Mouse (Mus musculus): ENCODE measurements around the gene Spred3. TPM values are rescaled to one million over a fixed set of nuclear protein-coding genes. Genes with fewer than 3 reads are reported as not detected.

Spred3 gene
- polyA plus RNA-seq, 1 experiment from 2014 or later = 4.1 TPM

GRCm38 (mm10) chr7:29180077-29180853 lies 10.1 kb upstream of the Spred3 start, which contains the start of gene Psmd8:
Gene Psmd8 (minus strand): TSS chr7:29180701.
- WGBS = under 1% methylated on average over 62 of the region's 62 CpGs

GRCm38 (mm10) chr7:29179323-29179722 lies 9.1 kb upstream of the Spred3 start:
- Histone ChIP-seq H3K36me3 (peaks cover 38% of the 10 kb centered on the region), H3K27me3 (ENCODE audit: low read depth, poor library complexity, severe bottlenecking) (peaks cover 12% of the 10 kb centered on the region), H3K4me1 (peaks cover 21% of the 10 kb centered on the region), H3K9me3 (replicated peaks) (no peaks in the 10 kb centered on the region), H3K4me3 (peak overlapping the region; percentile 87), H3K27ac (replicated peaks) (0 out of 2 replicates have a peak overlapping the region, but pooled peaks have one; percentile 34)
- DNase-seq (ENCODE audit: low spot score) = no peak
- WGBS = 60% methylated on average over 7 of the region's 7 CpGs

More at GRCm38 (mm10) chr7:29180077-29180853, 10.1 kb upstream of the Spred3 start, which contains the start of gene Psmd8:
- no peaks in the 10 kb centered on the region for H3K9me3 ChIP-seq (replicated peaks)
- H3K4me1 ChIP-seq = peaks cover 21% of the 10 kb centered on the region
- H3K36me3 ChIP-seq = peaks cover 29% of the 10 kb centered on the region
- H3K27ac ChIP-seq (replicated peaks) = peak within 1 kb of the TSS; percentile 91
- 0 out of 2 replicates have a peak, but pooled peaks cover 5% of the 10 kb centered on the region for H3K27me3 ChIP-seq (ENCODE audit: low read depth, poor library complexity, severe bottlenecking)
- H3K4me3 ChIP-seq = peak within 1 kb of the TSS; percentile 87
- peak; percentile 97 for DNase-seq (ENCODE audit: low spot score)

- no peaks in the 10 kb centered on the region for H3K9me3 ChIP-seq (replicated peaks)
- peaks cover 24% of the 10 kb centered on the region for H3K27me3 ChIP-seq (ENCODE audit: low read depth, poor library complexity, severe bottlenecking)
- no peak for DNase-seq (ENCODE audit: low spot score)
- H3K36me3 ChIP-seq = peaks cover 50% of the 10 kb centered on the region
- H3K4me1 ChIP-seq = peaks cover 26% of the 10 kb centered on the region
- 94% methylated on average over 4 of the region's 4 CpGs for WGBS
- H3K27ac ChIP-seq (replicated peaks) = no peak overlapping the region
- 0 out of 2 replicates have a peak overlapping the region, but pooled peaks have one; percentile 87 for H3K4me3 ChIP-seq
These were observed 7.9 kb upstream of the Spred3 start for GRCm38 (mm10) chr7:29178106-29178505.

- 22% methylated on average over 32 of the region's 32 CpGs for WGBS
- H3K9me3 ChIP-seq (replicated peaks) = no peaks in the 10 kb centered on the region
- peak overlapping the region; percentile 91 for H3K27ac ChIP-seq (replicated peaks)
- peak overlapping the region; percentile 82 for H3K4me3 ChIP-seq
- DNase-seq (ENCODE audit: low spot score) = peak; percentile 38
- peaks cover 59% of the 10 kb centered on the region for H3K4me1 ChIP-seq
- peaks cover 47% of the 10 kb centered on the region for H3K36me3 ChIP-seq
- H3K27me3 ChIP-seq (ENCODE audit: low read depth, poor library complexity, severe bottlenecking) = peaks cover 60% of the 10 kb centered on the region
These were observed 2.3 kb upstream of the Spred3 start for GRCm38 (mm10) chr7:29172390-29173016.

- DNase-seq (ENCODE audit: low spot score) = peak; percentile 41
- peaks cover 64% of the 10 kb centered on the region for H3K4me1 ChIP-seq
- peaks cover 40% of the 10 kb centered on the region for H3K36me3 ChIP-seq
- peaks cover 67% of the 10 kb centered on the region for H3K27me3 ChIP-seq (ENCODE audit: low read depth, poor library complexity, severe bottlenecking)
- WGBS = 5% methylated on average over 34 of the region's 34 CpGs
- peak overlapping the region; percentile 82 for H3K4me3 ChIP-seq
- peak overlapping the region; percentile 91 for H3K27ac ChIP-seq (replicated peaks)
- no peaks in the 10 kb centered on the region for H3K9me3 ChIP-seq (replicated peaks)
These were observed 1.4 kb upstream of the Spred3 start for GRCm38 (mm10) chr7:29171562-29172097.

GRCm38 (mm10) chr7:29170755-29171561 lies 747 bp upstream of the Spred3 start:
- DNase-seq (ENCODE audit: low spot score) = peak; percentile 61
- peak overlapping the region; percentile 82 for H3K4me3 ChIP-seq
- peaks cover 67% of the 10 kb centered on the region for H3K27me3 ChIP-seq (ENCODE audit: low read depth, poor library complexity, severe bottlenecking)
- peaks cover 64% of the 10 kb centered on the region for H3K4me1 ChIP-seq
- 1% methylated on average over 43 of the region's 43 CpGs for WGBS
- no peaks in the 10 kb centered on the region for H3K9me3 ChIP-seq (replicated peaks)
- peak overlapping the region; percentile 91 for H3K27ac ChIP-seq (replicated peaks)
- peaks cover 40% of the 10 kb centered on the region for H3K36me3 ChIP-seq

GRCm38 (mm10) chr7:29169231-29170065 lies 763 bp downstream of the Spred3 start:
- Histone ChIP-seq H3K36me3 (peaks cover 38% of the 10 kb centered on the region), H3K27ac (replicated peaks) (peak overlapping the region; percentile 91), H3K9me3 (replicated peaks) (no peaks in the 10 kb centered on the region), H3K4me1 (peaks cover 64% of the 10 kb centered on the region), H3K27me3 (ENCODE audit: low read depth, poor library complexity, severe bottlenecking) (peaks cover 56% of the 10 kb centered on the region), H3K4me3 (peak overlapping the region; percentile 82)
- WGBS = under 1% methylated on average over 29 of the region's 39 CpGs
- DNase-seq (ENCODE audit: low spot score) = peak; percentile 89

- Histone ChIP-seq H3K4me1 (peaks cover 64% of the 10 kb centered on the region), H3K36me3 (peaks cover 34% of the 10 kb centered on the region), H3K27me3 (ENCODE audit: low read depth, poor library complexity, severe bottlenecking) (peaks cover 49% of the 10 kb centered on the region), H3K4me3 (peak overlapping the region; percentile 82), H3K27ac (replicated peaks) (peak overlapping the region; percentile 91), H3K9me3 (replicated peaks) (no peaks in the 10 kb centered on the region)
- WGBS = 0% methylated on average over 14 of the region's 14 CpGs
- peak; percentile 75 for DNase-seq (ENCODE audit: low spot score)
These were observed 1.4 kb downstream of the Spred3 start for GRCm38 (mm10) chr7:29168791-29169230.

- WGBS = 1% methylated on average over 10 of the region's 10 CpGs
- DNase-seq (ENCODE audit: low spot score) = no peak
- Histone ChIP-seq H3K9me3 (replicated peaks) (no peaks in the 10 kb centered on the region), H3K4me3 (peak overlapping the region; percentile 82), H3K27ac (replicated peaks) (peak overlapping the region; percentile 91), H3K27me3 (ENCODE audit: low read depth, poor library complexity, severe bottlenecking) (peaks cover 43% of the 10 kb centered on the region), H3K36me3 (peaks cover 33% of the 10 kb centered on the region), H3K4me1 (peaks cover 60% of the 10 kb centered on the region)
These were observed 2.0 kb downstream of the Spred3 start for GRCm38 (mm10) chr7:29168121-29168695.

GRCm38 (mm10) chr7:29167656-29168055 lies 2.6 kb downstream of the Spred3 start:
- Histone ChIP-seq H3K4me3 (peak overlapping the region; percentile 82), H3K4me1 (peaks cover 60% of the 10 kb centered on the region), H3K27ac (replicated peaks) (peak overlapping the region; percentile 91)

More at GRCm38 (mm10) chr7:29167656-29168055, 2.6 kb downstream of the Spred3 start:
- no peaks in the 10 kb centered on the region for H3K9me3 ChIP-seq (replicated peaks)
- 11% methylated on average over 19 of the region's 19 CpGs for WGBS
- DNase-seq (ENCODE audit: low spot score) = no peak
- peaks cover 39% of the 10 kb centered on the region for H3K27me3 ChIP-seq (ENCODE audit: low read depth, poor library complexity, severe bottlenecking)
- H3K36me3 ChIP-seq = peaks cover 33% of the 10 kb centered on the region
